Mouse (Mus musculus) lung, embryonic 14.5 days (tissue): ENCODE measurements at regions not wholly inside any gene's neighbourhood (a gene's known extent, or its start where the extent isn't known, plus 50 kb on each side); places are given as distances from the start of the nearest gene placed in this dataset.

ENCODE experiments used
- ATAC-seq: fragments of 200-750 bp; cut with Nextera tagmentation; 2 replicates; pipeline ENCODE4 v1.8.0; 2017; ENCODE audit warnings: mild to moderate bottlenecking, moderate TSS enrichment, moderate library complexity; ENCODE audit not compliant: insufficient read depth
- DNase-seq: peaks from one replicate; pipeline ENCODE4 v3.0.0-alpha.2; 2015
- H3K27ac ChIP-seq: fragments of 300-500 bp; sonication (generic); 2 replicates; pipeline ENCODE4 v1.5.1; 2014; ENCODE audit warnings: low read depth, mild to moderate bottlenecking, moderate library complexity
- H3K27me3 ChIP-seq: fragments of 300-500 bp; sonication (generic); 2 replicates; pipeline ENCODE4 v1.6.1; 2014; ENCODE audit warnings: low read length, control low read depth; ENCODE audit not compliant: insufficient read depth
- H3K36me3 ChIP-seq: fragments of 300-500 bp; sonication (generic); 2 replicates; pipeline ENCODE4 v1.6.1; 2014; ENCODE audit warnings: control low read depth; ENCODE audit not compliant: insufficient read depth
- H3K4me1 ChIP-seq: fragments of 300-500 bp; sonication (generic); 2 replicates; pipeline ENCODE4 v1.6.1; 2014; ENCODE audit warnings: antibody characterized with exemption, control low read depth; ENCODE audit not compliant: insufficient read depth
- H3K4me2 ChIP-seq: fragments of 300-500 bp; sonication (generic); 2 replicates; pipeline ENCODE4 v1.6.1; 2014; ENCODE audit warnings: mild to moderate bottlenecking
- H3K4me3 ChIP-seq: fragments of 300-500 bp; sonication (generic); 2 replicates; pipeline ENCODE4 v1.5.1; 2014; ENCODE audit warnings: low read depth, low read length
- H3K9ac ChIP-seq: fragments of 300-500 bp; sonication (generic); 2 replicates; pipeline ENCODE4 v1.6.1; 2014
- H3K9me3 ChIP-seq: fragments of 300-500 bp; sonication (generic); 2 replicates; pipeline ENCODE4 v1.6.1; 2016; ENCODE audit warnings: low read depth, low read length, control low read depth
- CTCF ChIP-seq: IDR thresholded peaks from 2 replicates; pipeline ENCODE4 v1.5.1; 2016; ENCODE audit warnings: antibody characterized with exemption, low read depth
- WGBS: fragments of 180-500 bp; shearing (Covaris S2); extraction: QIAGEN DNeasy Blood & Tissue Kit; methylation state at CpG from one replicate; pipeline ENCODE4 v1.1.7; 2014; 5-methylcytosine and 5-hydroxymethylcytosine counted together

GRCm38 (mm10) chr15:67795578-67795977 is 1294.9 kb upstream of the Lrrc6 start:
- 50% methylated on average over 2 of the region's 2 CpGs for WGBS
- DNase-seq: peak; percentile 70
- no peaks in the 10 kb centered on the region for H3K27me3 ChIP-seq
- no peaks in the 10 kb centered on the region for H3K36me3 ChIP-seq
- no peaks in the 10 kb centered on the region for H3K4me1 ChIP-seq
- H3K27ac ChIP-seq: no peak overlapping the region
- no peak for TF ChIP-seq CTCF
- no peak overlapping the region for H3K4me2 ChIP-seq
- ATAC-seq: peak; percentile 62; the same call in 1 of the 2 replicates
- no peaks in the 10 kb centered on the region for H3K9me3 ChIP-seq
- H3K9ac ChIP-seq: no peak overlapping the region
- H3K4me3 ChIP-seq: no peak overlapping the region

GRCm38 (mm10) chr15:67792822-67793221 is 1292.1 kb upstream of the Lrrc6 start:
- Histone ChIP-seq H3K27ac (no peak overlapping the region), H3K4me1 (no peaks in the 10 kb centered on the region), H3K9ac (no peak overlapping the region), H3K9me3 (no peaks in the 10 kb centered on the region), H3K36me3 (no peaks in the 10 kb centered on the region), H3K27me3 (no peaks in the 10 kb centered on the region), H3K4me2 (no peak overlapping the region), H3K4me3 (no peak overlapping the region)
- DNase-seq: no peak
- no peak for ATAC-seq
- TF ChIP-seq CTCF: no peak

GRCm38 (mm10) chr15:67788587-67788986 is 1287.9 kb upstream of the Lrrc6 start:
- Histone ChIP-seq H3K4me3 (no peak overlapping the region), H3K4me2 (no peak overlapping the region), H3K27me3 (no peaks in the 10 kb centered on the region), H3K9ac (no peak overlapping the region), H3K4me1 (peaks cover 10% of the 10 kb centered on the region; the same call in 1 of the 2 replicates), H3K36me3 (no peaks in the 10 kb centered on the region), H3K27ac (no peak overlapping the region), H3K9me3 (no peaks in the 10 kb centered on the region)
- peak; percentile 36 for DNase-seq
- ATAC-seq: no peak
- no peak for TF ChIP-seq CTCF

- H3K27me3 ChIP-seq: no peaks in the 10 kb centered on the region
- H3K9me3 ChIP-seq: no peaks in the 10 kb centered on the region
- H3K9ac ChIP-seq: no peak overlapping the region
- H3K4me1 ChIP-seq: peaks cover 10% of the 10 kb centered on the region; the same call in 1 of the 2 replicates
- H3K4me2 ChIP-seq: no peak overlapping the region
- 0 out of 2 replicates have a peak, but pooled peaks have one; percentile 5 for TF ChIP-seq CTCF
- ATAC-seq (peak; percentile 88), DNase-seq (peak; percentile 85)
- no peaks in the 10 kb centered on the region for H3K36me3 ChIP-seq
- no peak overlapping the region for H3K4me3 ChIP-seq
- 27% methylated on average over 2 of the region's 2 CpGs for WGBS
- 0 out of 2 replicates have a peak overlapping the region, but pooled peaks have one; percentile 8 for H3K27ac ChIP-seq
These were observed 1284.9 kb upstream of the Lrrc6 start for GRCm38 (mm10) chr15:67785583-67785982.

GRCm38 (mm10) chr15:67783754-67784153 is 1283.0 kb upstream of the Lrrc6 start:
- Histone ChIP-seq H3K4me3 (no peak overlapping the region), H3K4me1 (peaks cover 10% of the 10 kb centered on the region; the same call in 1 of the 2 replicates), H3K9ac (no peak overlapping the region), H3K9me3 (no peaks in the 10 kb centered on the region), H3K4me2 (no peak overlapping the region), H3K27me3 (no peaks in the 10 kb centered on the region), H3K27ac (no peak overlapping the region), H3K36me3 (no peaks in the 10 kb centered on the region)
- 40% methylated on average over 1 of the region's 1 CpGs for WGBS
- TF ChIP-seq CTCF: no peak
- peak; percentile 78 for ATAC-seq
- peak; percentile 74 for DNase-seq

GRCm38 (mm10) chr15:67782505-67782904 is 1281.8 kb upstream of the Lrrc6 start:
- no peak for DNase-seq
- H3K36me3 ChIP-seq: no peaks in the 10 kb centered on the region
- H3K9ac ChIP-seq: no peak overlapping the region

GRCm38 (mm10) chr15:67780856-67781255 is 1280.1 kb upstream of the Lrrc6 start:
- WGBS: 58% methylated on average over 2 of the region's 2 CpGs
- H3K4me2 ChIP-seq: no peak overlapping the region

More at GRCm38 (mm10) chr15:67782505-67782904, 1281.8 kb upstream of the Lrrc6 start:
- H3K27me3 ChIP-seq: no peaks in the 10 kb centered on the region
- no peaks in the 10 kb centered on the region for H3K9me3 ChIP-seq
- ATAC-seq: no peak
- H3K4me2 ChIP-seq: no peak overlapping the region
- H3K4me1 ChIP-seq: peaks cover 10% of the 10 kb centered on the region; the same call in 1 of the 2 replicates
- WGBS: 83% methylated on average over 4 of the region's 4 CpGs
- no peak for TF ChIP-seq CTCF
- H3K4me3 ChIP-seq: no peak overlapping the region
- no peak overlapping the region for H3K27ac ChIP-seq

More at GRCm38 (mm10) chr15:67780856-67781255, 1280.1 kb upstream of the Lrrc6 start:
- no peak overlapping the region for H3K27ac ChIP-seq
- H3K9ac ChIP-seq: no peak overlapping the region
- H3K36me3 ChIP-seq: no peaks in the 10 kb centered on the region
- DNase-seq: no peak
- peaks cover 10% of the 10 kb centered on the region; the same call in 1 of the 2 replicates for H3K4me1 ChIP-seq
- no peaks in the 10 kb centered on the region for H3K9me3 ChIP-seq
- H3K27me3 ChIP-seq: no peaks in the 10 kb centered on the region
- no peak overlapping the region for H3K4me3 ChIP-seq
- TF ChIP-seq CTCF: no peak
- no peak for ATAC-seq
